10 mouse cellular contexts compared by ENCODE assay signal in genomic region chr2:92372767-92373436, GRCm38 (mm10). TPM values are rescaled to one million over a fixed set of nuclear protein-coding genes. Genes with fewer than 3 reads are reported as not detected.
DNase-seq lines count a peak whose midpoint lies in the region; ATAC-seq lines count a peak whose summit lies in the region.
"Had no signal": no experiment of that assay in that cellular context is flagged by ENCODE, and none has a peak within 500 bp of the region (broad histone marks: within the 10 kb centered on the region; RNA-seq: fewer than 3 reads in every experiment).

No protein-coding gene starts in this region.

- no peak overlapping the region for H3K4me2 ChIP-seq in heart, embryonic 15.5 days
- peak overlapping the region; percentile 61; the same call in 1 of the 2 replicates for H3K4me2 ChIP-seq in forebrain, embryonic 13.5 days
- H3K4me2 ChIP-seq in lung, embryonic 16.5 days (ENCODE audit: low read depth, low read length): peak overlapping the region; percentile 56

- H3K4me1 ChIP-seq in heart, embryonic 15.5 days (replicated peaks): peaks cover 36% of the 10 kb centered on the region
- peaks cover 58% of the 10 kb centered on the region for H3K4me1 ChIP-seq in forebrain, embryonic 13.5 days
- peaks cover 27% of the 10 kb centered on the region for H3K4me1 ChIP-seq in lung, embryonic 16.5 days (replicated peaks; ENCODE audit: control insufficient read depth, insufficient read depth, low read length)

- WGBS in heart, embryonic 15.5 days: 60% methylated on average over 9 of the region's 9 CpGs
- WGBS in forebrain, embryonic 13.5 days: 18% methylated on average over 9 of the region's 9 CpGs
- 42% methylated on average over 9 of the region's 9 CpGs for WGBS in lung, embryonic 16.5 days

- ATAC-seq in heart, embryonic 15.5 days (replicated peaks; ENCODE audit: insufficient number of reproducible peaks, insufficient read depth, low FRiP score, low read depth): no peak
- ATAC-seq in forebrain, embryonic 13.5 days: no peak
- ATAC-seq in lung, embryonic 16.5 days (ENCODE audit: low read depth): peak; percentile 5; the same call in 1 of the 2 replicates
- ATAC-seq in CD4-positive, CD25-positive, alpha-beta regulatory T cell, adult 4 months: no peak

- intact Hi-C loops in heart, postnatal 25 days (cut with DNase I): no loop called here

- no peak overlapping the region for H3K4me3 ChIP-seq in heart, embryonic 15.5 days
- H3K4me3 ChIP-seq in forebrain, embryonic 13.5 days: no peak overlapping the region
- no peak overlapping the region; the same call in 1 of the 2 replicates for H3K4me3 ChIP-seq in lung, embryonic 16.5 days (ENCODE audit: low read length)
- H3K4me3 ChIP-seq: heart, embryonic 13.5 days had no signal

- peaks cover 55% of the 10 kb centered on the region for H3K27me3 ChIP-seq in heart, embryonic 15.5 days
- peaks cover 28% of the 10 kb centered on the region for H3K27me3 ChIP-seq in forebrain, embryonic 13.5 days
- peaks cover 23% of the 10 kb centered on the region for H3K27me3 ChIP-seq in lung, embryonic 16.5 days (ENCODE audit: control insufficient read depth, insufficient read depth, low read depth, low read length)

- no peaks in the 10 kb centered on the region for H3K9me3 ChIP-seq in heart, embryonic 15.5 days (replicated peaks)
- no peaks in the 10 kb centered on the region for H3K9me3 ChIP-seq in forebrain, embryonic 13.5 days (replicated peaks)
- no peaks in the 10 kb centered on the region for H3K9me3 ChIP-seq in lung, embryonic 16.5 days (ENCODE audit: control insufficient read depth, low read length)
- H3K9me3 ChIP-seq: heart, embryonic 13.5 days had no signal

- no peak overlapping the region for H3K9ac ChIP-seq in heart, embryonic 15.5 days
- H3K9ac ChIP-seq in forebrain, embryonic 13.5 days: peak overlapping the region; percentile 21; the same call in 1 of the 2 replicates
- peak overlapping the region; percentile 41 for H3K9ac ChIP-seq in lung, embryonic 16.5 days (ENCODE audit: low read length)
- H3K9ac ChIP-seq: heart, embryonic 13.5 days had no signal

- DNase-seq in heart, postnatal 25 days (ENCODE audit: low spot score): no peak
- DNase-seq in ZHBTc4 (ENCODE audit: low read depth, low spot score): peak; percentile 42
- DNase-seq in frontal cortex, postnatal 36 days (ENCODE audit: low spot score in 2 of 2): no peak
- no peak for DNase-seq in layer of hippocampus, adult 9-10 months (ENCODE audit: low spot score)

- 0 out of 2 replicates have a peak, but pooled peaks cover 2% of the 10 kb centered on the region for H3K36me3 ChIP-seq in heart, embryonic 15.5 days
- H3K36me3 ChIP-seq in forebrain, embryonic 13.5 days (ENCODE audit: poor library complexity, severe bottlenecking): peaks cover 9% of the 10 kb centered on the region
- peaks cover 2% of the 10 kb centered on the region; the same call in 1 of the 2 replicates for H3K36me3 ChIP-seq in lung, embryonic 16.5 days (ENCODE audit: control insufficient read depth, insufficient read depth, low read length)

- peak overlapping the region; percentile 48; the same call in 1 of the 2 replicates for H3K27ac ChIP-seq in heart, embryonic 15.5 days
- peak overlapping the region; percentile 63 for H3K27ac ChIP-seq in forebrain, embryonic 13.5 days
- H3K27ac ChIP-seq in lung, embryonic 16.5 days (ENCODE audit: low read length): peak overlapping the region; percentile 97
- H3K27ac ChIP-seq: heart, embryonic 13.5 days had no signal

RNA-seq across cellular contexts. Expression of gene Pex16, which starts 1.6 kb away (rescaled TPM):
- polyA plus RNA-seq in heart, embryonic 15.5 days (2015; fragmentation: Nextera tagmentation; extraction: Ambion mirVana): 14.8 and 19.0 TPM in 2 replicates
- 10 to 100 TPM; 19.4 to 24.5 TPM for total RNA-seq in heart, postnatal 25 days (2021)
- 33.8 and 33.9 TPM in 2 replicates for polyA plus RNA-seq in forebrain, embryonic 13.5 days (2015; fragmentation: Nextera tagmentation; extraction: Ambion mirVana)
- 22.0 and 24.5 TPM in 2 replicates for polyA plus RNA-seq in lung, embryonic 16.5 days (2015; fragmentation: Nextera tagmentation; extraction: Ambion mirVana)
- 10 to 100 TPM; 44.5 to 77.0 TPM for polyA plus RNA-seq in CD4-positive, CD25-positive, alpha-beta regulatory T cell, adult 4 months (2017; shearing (Covaris generic))

RNA-seq across cellular contexts. Expression of gene Large2, which starts 1.8 kb away (rescaled TPM):
- polyA plus RNA-seq in heart, embryonic 15.5 days (2015; fragmentation: Nextera tagmentation; extraction: Ambion mirVana): 1.6 and 3.4 TPM in 2 replicates
- under 1 TPM in 1 of 2 experiments, not detected in 1; 0.67 TPM for total RNA-seq in heart, postnatal 25 days (2021)
- 1.5 and 2.4 TPM in 2 replicates for polyA plus RNA-seq in forebrain, embryonic 13.5 days (2015; fragmentation: Nextera tagmentation; extraction: Ambion mirVana)
- 20.4 and 20.9 TPM in 2 replicates for polyA plus RNA-seq in lung, embryonic 16.5 days (2015; fragmentation: Nextera tagmentation; extraction: Ambion mirVana)
- not detected for polyA plus RNA-seq in CD4-positive, CD25-positive, alpha-beta regulatory T cell, adult 4 months (2017; shearing (Covaris generic))
- total RNA-seq: neutrophil, adult 5-6 weeks had no signal

RNA-seq across cellular contexts. Expression of gene 1700029I15Rik, which starts 9.4 kb away (rescaled TPM):
- 1.2 and 1.7 TPM in 2 replicates for polyA plus RNA-seq in heart, embryonic 15.5 days (2015; fragmentation: Nextera tagmentation; extraction: Ambion mirVana)
- 1 to 10 TPM; 1.5 to 2.1 TPM for total RNA-seq in heart, postnatal 25 days (2021)
- polyA plus RNA-seq in forebrain, embryonic 13.5 days (2015; fragmentation: Nextera tagmentation; extraction: Ambion mirVana): 6.2 and 6.6 TPM in 2 replicates
- 2.5 and 4.9 TPM in 2 replicates for polyA plus RNA-seq in lung, embryonic 16.5 days (2015; fragmentation: Nextera tagmentation; extraction: Ambion mirVana)
- polyA plus RNA-seq in CD4-positive, CD25-positive, alpha-beta regulatory T cell, adult 4 months (2017; shearing (Covaris generic)): 1 to 10 TPM; 4.5 to 8.1 TPM

RNA-seq across cellular contexts. Expression of gene Mapk8ip1, which starts 28.2 kb away (rescaled TPM):
- polyA plus RNA-seq in heart, embryonic 15.5 days (2015; fragmentation: Nextera tagmentation; extraction: Ambion mirVana): 5.7 and 9.7 TPM in 2 replicates
- total RNA-seq in heart, postnatal 25 days (2021): 1 to 10 TPM; 4.7 to 5.7 TPM
- 66.9 and 71.1 TPM in 2 replicates for polyA plus RNA-seq in forebrain, embryonic 13.5 days (2015; fragmentation: Nextera tagmentation; extraction: Ambion mirVana)
- polyA plus RNA-seq in lung, embryonic 16.5 days (2015; fragmentation: Nextera tagmentation; extraction: Ambion mirVana): 8.9 and 11.0 TPM in 2 replicates
- polyA plus RNA-seq in CD4-positive, CD25-positive, alpha-beta regulatory T cell, adult 4 months (2017; shearing (Covaris generic)): under 1 TPM; 0.35 to 0.68 TPM
- total RNA-seq: neutrophil, adult 5-6 weeks had no signal
